Mouse (Mus musculus) CH12.LX (cell line): ENCODE data around the gene Best2. TPM values are rescaled to one million over a fixed set of nuclear protein-coding genes. Genes with fewer than 3 reads are reported as not detected.

Experiments used
- DNase-seq: peaks from one replicate; pipeline ENCODE4 v3.0.0-alpha.2; 2013; ENCODE audit errors: extremely low read depth
- H3K27ac ChIP-seq: 2 replicates; pipeline ENCODE4 v1.5.1; 2012; ENCODE audit warnings: low read depth, mild to moderate bottlenecking, control low read depth, moderate library complexity; ENCODE audit not compliant: insufficient read depth
- H3K27me3 ChIP-seq: replicated peaks from 2 replicates; pipeline ENCODE3; 2012; ENCODE audit warnings: inconsistent platforms
- H3K36me3 ChIP-seq, 2 experiments: replicated peaks in 1 of 2; 2 replicates each; pipeline versions ENCODE3 to v1.6.1; 2012; ENCODE audit warnings: inconsistent platforms in 1 of 2, low read length in 1 of 2, mild to moderate bottlenecking in 1 of 2, mixed read lengths in 1 of 2, moderate library complexity in 1 of 2; ENCODE audit not compliant: control insufficient read depth in 1 of 2, insufficient read depth in 1 of 2
- H3K4me1 ChIP-seq, 2 experiments: 2 replicates each; pipeline ENCODE4 v1.6.1; 2012; ENCODE audit warnings: inconsistent platforms in 1 of 2, moderate library complexity in 1 of 2; ENCODE audit not compliant: insufficient read depth in 2 of 2, control insufficient read depth in 1 of 2
- H3K4me2 ChIP-seq: 2 replicates; pipeline ENCODE4 v1.6.1; 2012; ENCODE audit warnings: low read depth, mild to moderate bottlenecking, control low read depth; ENCODE audit not compliant: poor library complexity, insufficient read depth, severe bottlenecking
- H3K4me3 ChIP-seq, 3 experiments: fragments of 150-350 bp in 1 of 3; sonication (generic) in 1 of 3; replicated peaks in 1 of 3; 2 replicates each; pipeline versions ENCODE3 to v1.5.1; 2011 to 2012; ENCODE audit warnings: low read depth in 2 of 3, low read length in 2 of 3, mild to moderate bottlenecking in 2 of 3, moderate library complexity in 2 of 3, control low read depth in 1 of 3, improper control_type of control experiment in 1 of 3, inconsistent platforms in 1 of 3, mixed read lengths in 1 of 3; ENCODE audit not compliant: poor library complexity in 1 of 3
- H3K79me2 ChIP-seq: replicated peaks from 2 replicates; pipeline ENCODE4 v1.6.1; 2012; ENCODE audit warnings: mild to moderate bottlenecking, moderate library complexity; ENCODE audit not compliant: control insufficient read depth, poor library complexity, insufficient read depth, severe bottlenecking; ENCODE audit errors: extremely low read depth
- H3K9ac ChIP-seq: 2 replicates; pipeline ENCODE4 v1.6.1; 2012; ENCODE audit warnings: low read depth, mild to moderate bottlenecking, control low read depth, moderate library complexity; ENCODE audit not compliant: insufficient read depth
- H3K9me3 ChIP-seq: replicated peaks from 2 replicates; pipeline ENCODE3; 2012; ENCODE audit warnings: low read length, inconsistent platforms, mixed read lengths
- BHLHE40 ChIP-seq: IDR thresholded peaks from 2 replicates; pipeline ENCODE4 v1.6.1; 2011; ENCODE audit warnings: mild to moderate bottlenecking, low read depth, low read length, improper control_type of control experiment
- CHD2 ChIP-seq: IDR thresholded peaks from 2 replicates; pipeline ENCODE4 v1.6.1; 2011; ENCODE audit warnings: low read length, improper control_type of control experiment
- E2F4 ChIP-seq: IDR thresholded peaks from 2 replicates; pipeline ENCODE4 v1.6.1; 2011; ENCODE audit warnings: low read depth, low read length, improper control_type of control experiment; ENCODE audit not compliant: insufficient replicate concordance
- ELF1 ChIP-seq: IDR thresholded peaks from 2 replicates; pipeline ENCODE4 v1.6.1; 2014; ENCODE audit warnings: low read depth, mild to moderate bottlenecking, inconsistent platforms, low read length, improper control_type of control experiment
- EP300 ChIP-seq: IDR thresholded peaks from 2 replicates; pipeline ENCODE4 v1.6.1; 2011; ENCODE audit warnings: low read length, improper control_type of control experiment
- ETS1 ChIP-seq: conservative IDR thresholded peaks from 2 replicates; pipeline ENCODE4 v1.6.1; 2012; ENCODE audit warnings: low read depth, mild to moderate bottlenecking, inconsistent platforms, low read length, improper control_type of control experiment, moderate library complexity
- GABPA ChIP-seq: IDR thresholded peaks from 2 replicates; pipeline ENCODE4 v1.6.1; 2012; ENCODE audit warnings: low read depth, low read length, improper control_type of control experiment, inconsistent platforms; ENCODE audit not compliant: insufficient replicate concordance
- JUN ChIP-seq: IDR thresholded peaks from 2 replicates; pipeline ENCODE4 v1.6.1; 2011; ENCODE audit warnings: low read depth, mild to moderate bottlenecking, low read length, improper control_type of control experiment, moderate library complexity; ENCODE audit not compliant: insufficient read depth
- KAT2A ChIP-seq: IDR thresholded peaks from 2 replicates; pipeline ENCODE4 v1.6.1; 2012; ENCODE audit warnings: low read length, improper control_type of control experiment, inconsistent platforms; ENCODE audit not compliant: insufficient replicate concordance
- MEF2A ChIP-seq: IDR thresholded peaks from 2 replicates; pipeline ENCODE4 v1.6.1; 2014; ENCODE audit warnings: low read depth, mild to moderate bottlenecking, inconsistent platforms, low read length, improper control_type of control experiment, borderline replicate concordance
- MXI1 ChIP-seq: IDR thresholded peaks from 2 replicates; pipeline ENCODE4 v1.6.1; 2011; ENCODE audit warnings: mild to moderate bottlenecking, low read depth, low read length, improper control_type of control experiment
- NELFE ChIP-seq: IDR thresholded peaks from 2 replicates; pipeline ENCODE4 v1.6.1; 2011; ENCODE audit warnings: low read depth, low read length, improper control_type of control experiment
- NRF1 ChIP-seq: IDR thresholded peaks from 2 replicates; pipeline ENCODE4 v1.6.1; 2014; ENCODE audit warnings: low read depth, mild to moderate bottlenecking, inconsistent platforms, low read length, improper control_type of control experiment, moderate library complexity
- POLR2A ChIP-seq: IDR thresholded peaks from 2 replicates; pipeline ENCODE4 v1.6.1; 2011; ENCODE audit warnings: low read depth, mild to moderate bottlenecking, improper control_type of control experiment, low read length
- RAD21 ChIP-seq: IDR thresholded peaks from 2 replicates; pipeline ENCODE4 v1.6.1; 2011; ENCODE audit warnings: low read depth, mild to moderate bottlenecking, low read length, improper control_type of control experiment, moderate library complexity
- RCOR1 ChIP-seq: conservative IDR thresholded peaks from 2 replicates; pipeline ENCODE4 v1.6.1; 2012; ENCODE audit warnings: low read depth, mild to moderate bottlenecking, inconsistent platforms, low read length, improper control_type of control experiment
- SIN3A ChIP-seq: IDR thresholded peaks from 2 replicates; pipeline ENCODE4 v1.6.1; 2012; ENCODE audit warnings: low read length, improper control_type of control experiment, inconsistent platforms
- SMC3 ChIP-seq: IDR thresholded peaks from 2 replicates; pipeline ENCODE4 v1.6.1; 2011; ENCODE audit warnings: low read depth, low read length, improper control_type of control experiment
- TBP ChIP-seq: conservative IDR thresholded peaks from 2 replicates; pipeline ENCODE4 v1.6.1; 2011; ENCODE audit warnings: low read depth, low read length, improper control_type of control experiment
- TCF12 ChIP-seq: IDR thresholded peaks from 2 replicates; pipeline ENCODE4 v1.6.1; 2014; ENCODE audit warnings: low read depth, mild to moderate bottlenecking, inconsistent platforms, low read length, improper control_type of control experiment
- UBTF ChIP-seq: IDR thresholded peaks from 2 replicates; pipeline ENCODE4 v1.6.1; 2012; ENCODE audit warnings: low read depth, mild to moderate bottlenecking, inconsistent platforms, low read length, improper control_type of control experiment, moderate library complexity
- ZKSCAN1 ChIP-seq: IDR thresholded peaks from 2 replicates; pipeline ENCODE4 v1.6.1; 2012; ENCODE audit warnings: low read depth, inconsistent platforms, low read length, improper control_type of control experiment, borderline replicate concordance
- ZNF384 ChIP-seq: IDR thresholded peaks from 2 replicates; pipeline ENCODE4 v1.6.1; 2012; ENCODE audit warnings: low read depth, low read length, improper control_type of control experiment, inconsistent platforms
- dilution Hi-C: fragments of 300-500 bp; cut with MboI; formaldehyde crosslinking; loops from 2 replicates; pipeline ENCODE4 v1.14.3; 2020; ENCODE audit warnings: low sequenced_read_pairs; ENCODE audit not compliant: extremely low pct_unique_long_range_greater_than_20kb, extremely low pct_ligation_motif_present
- in situ Hi-C: fragments of 300-500 bp; cut with MboI; formaldehyde crosslinking; loops from 3 replicates; pipeline ENCODE4 v1.14.3; 2019; ENCODE audit warnings: low sequenced_read_pairs, low pct_ligation_motif_present, low pct_unique_long_range_greater_than_20kb, mixed read lengths
- polyA plus RNA-seq: library from polyadenylated mRNA; unstranded; fragments of >175 nt; gene quantifications from 2 replicates; pipeline ENCODE4 v1.2.1, GENCODE M21; 2012; ENCODE audit warnings: low read depth; ENCODE audit not compliant: insufficient read length
- total RNA-seq, 2 experiments: library from RNA; depleted of rRNA; stranded (reverse); fragments of 300-350 nt in 1 of 2; fragments of >200 nt in 1 of 2; gene quantifications; 2 replicates each; pipeline ENCODE4 v1.2.3; 2012 to 2014

Best2 gene
- total and polyA plus RNA-seq, 3 experiments: 0.23 TPM; not detected in 2

DNA sequence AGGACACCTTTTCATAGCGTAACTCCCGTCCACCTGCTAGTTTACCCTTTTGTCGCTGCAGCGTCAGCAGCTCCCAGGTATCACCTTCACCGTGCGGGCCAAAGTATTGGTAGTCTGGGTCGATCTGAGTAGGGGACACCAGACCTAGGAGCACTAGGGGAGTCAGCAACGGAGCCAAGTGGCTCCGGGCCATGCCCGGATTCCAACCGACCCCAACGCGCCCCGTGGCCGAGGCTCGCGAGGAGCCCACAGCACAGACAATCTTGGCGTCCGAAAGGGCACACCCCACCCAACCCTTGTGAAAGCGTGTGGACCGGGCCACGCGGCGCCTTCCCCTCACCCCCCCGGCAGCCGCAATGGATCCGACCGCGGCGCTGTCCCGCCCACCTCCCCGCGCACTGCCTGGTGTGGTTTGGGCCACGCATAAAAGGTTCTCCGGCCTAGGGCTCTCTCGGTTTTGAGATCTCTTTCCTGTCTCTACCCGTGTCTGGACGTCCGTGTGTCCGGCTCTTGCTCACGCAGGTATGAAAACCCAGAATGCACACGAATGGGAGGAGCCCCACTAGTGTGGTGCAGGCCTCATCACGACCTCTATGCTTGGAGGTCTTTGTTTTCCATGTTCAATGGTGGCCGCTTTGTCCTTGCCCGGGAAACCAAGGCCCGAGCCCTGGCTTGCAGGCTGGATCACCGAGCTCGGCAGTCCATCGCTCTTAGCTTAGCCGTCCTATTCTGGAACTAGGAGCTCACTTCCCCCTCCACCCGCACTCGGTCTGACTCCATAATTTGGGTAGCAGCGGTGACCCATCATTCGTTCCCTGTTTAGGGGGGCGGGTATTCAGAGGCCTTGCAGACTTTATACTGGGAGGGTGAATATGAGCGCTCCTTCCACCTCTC lies 44.8 kb downstream of the Best2 start, which contains the start of the genes Gm49661, Prdx2 and Rnaseh2a (continued):
- TF ChIP-seq TCF12 (peak; percentile 62), NELFE (peak; percentile 90), MXI1 (peak; percentile 79), UBTF (peak; percentile 68; the same call in 1 of the 2 replicates), KAT2A (no peak), GABPA (no peak), SMC3 (no peak)

DNA sequence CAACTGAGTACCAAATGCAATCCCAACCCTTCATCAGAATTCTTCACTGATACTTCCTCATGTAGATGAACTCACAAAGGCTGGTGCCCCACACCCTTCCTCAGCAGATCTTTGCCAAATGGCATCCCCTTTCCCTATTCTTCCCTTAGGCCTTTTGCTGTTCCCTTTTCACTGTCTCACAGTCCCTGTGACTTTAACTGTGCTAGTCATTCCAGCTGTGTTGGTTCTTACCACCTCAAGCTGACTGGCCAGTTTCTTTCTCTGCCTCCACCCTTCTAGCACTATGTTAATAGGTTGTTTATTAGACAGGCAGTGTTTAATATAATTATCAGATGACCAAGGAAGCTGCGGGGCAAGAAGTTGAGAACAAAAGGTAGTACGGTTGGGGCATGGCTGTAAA lies 45.7 kb downstream of the Best2 start:
- dilution Hi-C loops (no loop called here), in situ Hi-C loops (no loop called here)
- H3K4me2 ChIP-seq: peak overlapping the region; percentile 48

DNA sequence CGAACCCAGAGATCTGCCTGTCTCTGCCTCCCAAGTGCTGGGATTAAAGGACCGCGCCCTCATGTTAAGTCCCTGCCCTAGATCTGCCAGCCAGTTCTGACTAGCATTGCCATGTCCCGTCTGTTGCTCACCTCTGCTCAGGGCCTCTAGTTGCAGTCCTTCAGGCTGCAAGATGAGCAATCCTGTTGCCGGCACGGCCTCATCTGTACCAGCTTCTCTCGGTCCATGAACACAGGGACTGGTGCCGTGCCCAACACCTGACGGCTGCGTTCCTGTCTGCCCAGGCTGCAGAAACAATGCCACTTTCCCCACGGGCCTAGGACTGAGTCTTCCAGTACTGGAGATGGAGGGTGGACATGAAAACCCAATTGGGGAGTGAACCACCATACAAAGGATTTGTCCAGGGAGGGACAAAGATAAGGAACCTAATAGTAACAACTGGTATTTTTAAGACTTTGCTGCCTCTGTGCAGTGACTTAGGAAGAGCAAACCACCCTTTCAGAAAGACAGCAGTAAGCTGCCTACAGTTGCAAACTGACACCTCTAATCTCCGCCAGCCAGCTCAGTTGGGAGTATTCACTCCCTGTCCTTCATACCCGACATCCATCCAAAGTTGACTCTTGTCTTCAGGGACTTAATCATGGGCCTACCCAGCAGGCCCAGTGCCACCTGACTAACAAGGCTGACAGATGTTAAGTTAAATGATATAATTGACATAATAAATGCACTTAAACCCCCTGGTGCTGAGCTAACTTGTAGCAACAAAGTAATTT lies 46.6 kb downstream of the Best2 start:
- H3K4me3 ChIP-seq: peak overlapping the region in 1 of 3 experiments; percentile 90
- no peak for DNase-seq
- in situ Hi-C loops (no loop called here), dilution Hi-C loops (no loop called here)
- H3K27ac ChIP-seq: no peak overlapping the region
- no peak overlapping the region; the same call in 1 of the 2 replicates for H3K4me2 ChIP-seq
- no peaks in the 10 kb centered on the region for H3K27me3 ChIP-seq
- no peaks in the 10 kb centered on the region for H3K9me3 ChIP-seq
- H3K36me3 ChIP-seq: peaks cover 15 to 34% of the 10 kb centered on the region in 2 experiments
- H3K79me2 ChIP-seq: peaks cover 9% of the 10 kb centered on the region
- peaks cover 18 to 50% of the 10 kb centered on the region in 2 experiments for H3K4me1 ChIP-seq
- H3K9ac ChIP-seq: no peak overlapping the region; the same call in 1 of the 2 replicates
- TF ChIP-seq MEF2A: no peak
- TF ChIP-seq JUN: no peak
- no peak for TF ChIP-seq E2F4
- TF ChIP-seq TBP: no peak
- TF ChIP-seq TCF12: no peak
- no peak for TF ChIP-seq ELF1
- TF ChIP-seq RCOR1: no peak
- TF ChIP-seq BHLHE40: no peak
- no peak for TF ChIP-seq NELFE
- no peak for TF ChIP-seq SMC3
- no peak for TF ChIP-seq NRF1
- TF ChIP-seq RAD21: no peak
- TF ChIP-seq CHD2: no peak
- no peak for TF ChIP-seq POLR2A
- TF ChIP-seq ZKSCAN1: no peak
- no peak for TF ChIP-seq SIN3A
- no peak for TF ChIP-seq ETS1

More for the DNA sequence above, 45.7 kb downstream of the Best2 start:
- Histone ChIP-seq H3K4me3 (peak overlapping the region; percentile 77 to 90 (median 79)), H3K36me3 (peaks cover 15 to 38% of the 10 kb centered on the region in 2 experiments), H3K27ac (no peak overlapping the region), H3K27me3 (no peaks in the 10 kb centered on the region), H3K9ac (peak overlapping the region; percentile 84), H3K79me2 (peaks cover 9% of the 10 kb centered on the region), H3K9me3 (no peaks in the 10 kb centered on the region), H3K4me1 (peaks cover 18 to 50% of the 10 kb centered on the region in 2 experiments)
- TF ChIP-seq EP300: no peak
- no peak for TF ChIP-seq ZNF384
- DNase-seq: no peak
